Comparison of ENCODE assay signal across 9 mouse cellular contexts in genomic region chr6:50220863-50221262, GRCm38 (mm10). TPM values are rescaled to one million over a fixed set of nuclear protein-coding genes. Genes with fewer than 3 reads are reported as not detected.
DNase-seq lines count a peak whose midpoint lies in the region; ATAC-seq and TF ChIP-seq lines count a peak whose summit lies in the region.
"Had no signal": no experiment of that assay in that cellular context is flagged by ENCODE, and none has a peak within 500 bp of the region (broad histone marks: within the 10 kb centered on the region; RNA-seq: fewer than 3 reads in every experiment).

No protein-coding gene starts in this region.

- no peaks in the 10 kb centered on the region for H3K27me3 ChIP-seq in E14TG2a.4 (ENCODE audit: insufficient read depth, low read length)
- H3K27me3 ChIP-seq in embryonic facial prominence, embryonic 11.5 days (ENCODE audit: control insufficient read depth, insufficient read depth, low read length), result no peaks in the 10 kb centered on the region
- no peaks in the 10 kb centered on the region for H3K27me3 ChIP-seq in liver, embryonic 12.5 days (replicated peaks)
- H3K27me3 ChIP-seq: lung, embryonic 15.5 days had no signal

- no peak overlapping the region for H3K27ac ChIP-seq in layer of hippocampus, adult 2 months
- H3K27ac ChIP-seq in embryonic facial prominence, embryonic 11.5 days (replicated peaks; ENCODE audit: low read depth, low read length), result no peak overlapping the region
- H3K27ac ChIP-seq in liver, embryonic 12.5 days, result no peak overlapping the region
- H3K27ac ChIP-seq: lung, embryonic 15.5 days had no signal

- no peak overlapping the region for H3K4me3 ChIP-seq in layer of hippocampus, adult 2 months
- no peak overlapping the region for H3K4me3 ChIP-seq in E14TG2a.4 (replicated peaks; ENCODE audit: low read length)
- no peak overlapping the region for H3K4me3 ChIP-seq in embryonic facial prominence, embryonic 11.5 days (ENCODE audit: low read depth, low read length)
- no peak overlapping the region for H3K4me3 ChIP-seq in liver, embryonic 12.5 days
- H3K4me3 ChIP-seq: lung, embryonic 15.5 days had no signal

- TF ChIP-seq CTCF in layer of hippocampus, adult 2 months (conservative IDR thresholded peaks at IDR 0.05), result peak; percentile 85
- peak; percentile 86 for TF ChIP-seq CTCF in E14TG2a.4 (conservative IDR thresholded peaks at IDR 0.05; ENCODE audit: low read length)

- H3K4me2 ChIP-seq in embryonic facial prominence, embryonic 11.5 days (ENCODE audit: low read depth, low read length), result no peak overlapping the region
- no peak overlapping the region for H3K4me2 ChIP-seq in liver, embryonic 12.5 days
- H3K4me2 ChIP-seq: lung, embryonic 15.5 days had no signal

- H3K4me1 ChIP-seq in E14TG2a.4 (replicated peaks; ENCODE audit: low read depth, low read length), result no peaks in the 10 kb centered on the region
- no peaks in the 10 kb centered on the region for H3K4me1 ChIP-seq in embryonic facial prominence, embryonic 11.5 days (ENCODE audit: control insufficient read depth, insufficient read depth, low read length)
- no peaks in the 10 kb centered on the region for H3K4me1 ChIP-seq in liver, embryonic 12.5 days
- H3K4me1 ChIP-seq: lung, embryonic 15.5 days had no signal

- no peaks in the 10 kb centered on the region for H3K36me3 ChIP-seq in E14TG2a.4 (ENCODE audit: insufficient read depth, low read length)
- no peaks in the 10 kb centered on the region for H3K36me3 ChIP-seq in embryonic facial prominence, embryonic 11.5 days (replicated peaks; ENCODE audit: control insufficient read depth, insufficient read depth, low read depth, low read length)
- H3K36me3 ChIP-seq in liver, embryonic 12.5 days, result no peaks in the 10 kb centered on the region
- H3K36me3 ChIP-seq: lung, embryonic 15.5 days had no signal

- 49% methylated on average over 6 of the region's 6 CpGs for WGBS in embryonic facial prominence, embryonic 11.5 days
- WGBS in liver, embryonic 12.5 days (ENCODE audit: insufficient replicate concordance), result 35% methylated on average over 6 of the region's 6 CpGs

- no peak for ATAC-seq in embryonic facial prominence, embryonic 11.5 days (replicated peaks; ENCODE audit: insufficient number of reproducible peaks, low FRiP score, low TSS enrichment, low read depth)
- 0 out of 2 replicates have a peak, but pooled peaks have one; percentile 30 for ATAC-seq in liver, embryonic 12.5 days
- no peak for ATAC-seq in activated CD4-positive, CD25-positive, alpha-beta regulatory T cell, adult 4 months

- DNase-seq in layer of hippocampus, adult 2 months (ENCODE audit: low spot score in 2 of 2), result peak in 1 of 2 experiments; percentile 42
- DNase-seq in layer of hippocampus, adult 9-11 months, result no peak
- peak; percentile 8 for DNase-seq in adrenal gland, adult 8-10 months
- DNase-seq in embryonic facial prominence, embryonic 11.5 days (ENCODE audit: low spot score), result peak; percentile 26
- DNase-seq in spleen, postnatal 36 days (ENCODE audit: low spot score in 2 of 2), result peak; percentile 9 to 12

- peaks cover 21% of the 10 kb centered on the region for H3K9me3 ChIP-seq in E14TG2a.4 (ENCODE audit: low read length)
- H3K9me3 ChIP-seq in embryonic facial prominence, embryonic 11.5 days (replicated peaks; ENCODE audit: control insufficient read depth, low read length), result no peaks in the 10 kb centered on the region
- H3K9me3 ChIP-seq in liver, embryonic 12.5 days (replicated peaks), result no peaks in the 10 kb centered on the region
- H3K9me3 ChIP-seq: lung, embryonic 15.5 days had no signal

- H3K9ac ChIP-seq in embryonic facial prominence, embryonic 11.5 days (replicated peaks; ENCODE audit: low read length), result no peak overlapping the region
- no peak overlapping the region for H3K9ac ChIP-seq in liver, embryonic 12.5 days
- H3K9ac ChIP-seq: lung, embryonic 15.5 days had no signal

RNA-seq across cellular contexts. Expression of gene Gsdme, which starts 42.8 kb away (rescaled TPM):
- total RNA-seq in layer of hippocampus, adult 2 months (2021), result 10 to 100 TPM; 10.9 to 12.4 TPM
- 1 to 10 TPM; 2.0 to 6.3 (median 3.3) TPM for total RNA-seq in adrenal gland, adult 8-10 months (2022)
- polyA plus RNA-seq in embryonic facial prominence, embryonic 11.5 days (2014; fragmentation: Nextera tagmentation; extraction: Ambion mirVana), result 41.9 and 42.1 TPM in 2 replicates
- polyA plus RNA-seq in liver, embryonic 12.5 days (2016; fragmentation: Nextera tagmentation; extraction: Ambion mirVana), result 18.2 and 18.7 TPM in 2 replicates
- polyA plus RNA-seq in activated CD4-positive, CD25-positive, alpha-beta regulatory T cell, adult 4 months (2017; shearing (Covaris generic)), result 10 to 100 TPM; 16.9 to 17.6 TPM
